Mouse (Mus musculus) megakaryocyte, embryonic 14.5 days (primary cell): ENCODE data around the gene Lcn5. TPM values are rescaled to one million over a fixed set of nuclear protein-coding genes. Genes with fewer than 3 reads are reported as not detected.
"Not testable (repeated sequence)": the region's sequence is repeated elsewhere in the genome, so short reads cannot be mapped to it uniquely, and the experiment has no call there.

Experiments used
- H3K27me3 ChIP-seq: replicated peaks from 2 replicates; pipeline ENCODE3; 2012; ENCODE audit warnings: inconsistent platforms
- H3K36me3 ChIP-seq: replicated peaks from 2 replicates; pipeline ENCODE3; 2012; ENCODE audit warnings: low read length, inconsistent platforms, mixed read lengths
- H3K4me1 ChIP-seq: 2 replicates; pipeline ENCODE4 v1.6.1; 2012; ENCODE audit warnings: inconsistent platforms
- H3K4me3 ChIP-seq: replicated peaks from 2 replicates; pipeline ENCODE3; 2012; ENCODE audit warnings: moderate library complexity, mild to moderate bottlenecking, inconsistent platforms
- H3K9me3 ChIP-seq: 2 replicates; pipeline ENCODE4 v1.6.1; 2012; ENCODE audit warnings: inconsistent platforms
- FLI1 ChIP-seq: IDR thresholded peaks from 2 replicates; pipeline ENCODE4 v1.6.1; 2012; ENCODE audit warnings: low read length, inconsistent platforms, mixed read lengths
- GATA1 ChIP-seq: IDR thresholded peaks from 3 replicates; pipeline ENCODE4 v1.6.1; 2012; ENCODE audit warnings: mixed read lengths, low read length, inconsistent platforms, borderline replicate concordance
- polyA plus RNA-seq: library from polyadenylated mRNA; stranded (reverse); fragments of >175 nt; gene quantifications from 2 replicates; pipeline ENCODE4 v1.2.3, GENCODE M21; 2012; ENCODE audit warnings: low replicate concordance; ENCODE audit not compliant: insufficient read depth

Lcn5 gene
- polyA plus RNA-seq, 1 experiment, result not detected

DNA sequence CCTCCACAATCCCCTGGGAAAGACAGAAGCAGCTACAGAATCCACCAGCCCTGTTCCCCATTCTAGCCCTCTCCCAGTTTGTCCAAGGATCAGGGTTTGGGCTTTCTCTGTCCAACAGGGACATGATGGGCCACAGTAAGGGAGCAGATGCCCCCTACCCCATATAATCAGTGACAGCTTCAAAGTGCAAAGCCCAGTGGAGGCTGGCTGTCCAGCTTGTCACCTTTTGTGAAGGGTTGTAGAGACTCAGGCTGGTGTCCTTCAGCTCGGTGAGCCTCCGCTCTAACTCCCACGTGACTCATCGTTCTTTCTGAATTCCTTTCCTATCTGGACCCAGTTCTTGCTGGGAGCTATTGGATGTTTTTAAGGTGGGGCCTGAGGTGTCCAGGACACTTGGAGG is 46.0 kb downstream of the Lcn5 start:
- H3K9me3 ChIP-seq, result no peaks in the 10 kb centered on the region
- H3K4me3 ChIP-seq, result no peak overlapping the region
- H3K27me3 ChIP-seq, result peaks cover 71% of the 10 kb centered on the region
- H3K4me1 ChIP-seq, result peaks cover 41% of the 10 kb centered on the region
- H3K36me3 ChIP-seq, result no peaks in the 10 kb centered on the region
- TF ChIP-seq GATA1, result no peak

GRCm38 (mm10) chr2:25706643-25707481 is 49.1 kb downstream of the Lcn5 start, which contains the start of gene Bmyc:
Gene Bmyc (plus strand): TSS chr2:25706739.
- H3K4me1 ChIP-seq, result peaks cover 33% of the 10 kb centered on the region
- no peaks in the 10 kb centered on the region for H3K9me3 ChIP-seq
- H3K4me3 ChIP-seq, result peak within 1 kb of the TSS; percentile 94
- H3K27me3 ChIP-seq, result peaks cover 57% of the 10 kb centered on the region
- H3K36me3 ChIP-seq, result no peaks in the 10 kb centered on the region
- no peak for TF ChIP-seq FLI1
- TF ChIP-seq GATA1, result no peak

GRCm38 (mm10) chr2:25708121-25708520 is 50.4 kb downstream of the Lcn5 start:
- no peak overlapping the region for H3K4me3 ChIP-seq
- peaks cover 23% of the 10 kb centered on the region for H3K4me1 ChIP-seq
- H3K36me3 ChIP-seq, result no peaks in the 10 kb centered on the region
- TF ChIP-seq FLI1 (no peak), GATA1 (no peak)
- no peaks in the 10 kb centered on the region for H3K9me3 ChIP-seq
- peaks cover 46% of the 10 kb centered on the region for H3K27me3 ChIP-seq

- H3K36me3 ChIP-seq, H3K4me3 ChIP-seq, H3K9me3 ChIP-seq: not testable (repeated sequence)
- Histone ChIP-seq H3K4me1 (peaks cover 17% of the 10 kb centered on the region), H3K27me3 (peaks cover 37% of the 10 kb centered on the region)
Measured at GRCm38 (mm10) chr2:25709056-25709455, 51.3 kb downstream of the Lcn5 start.

DNA sequence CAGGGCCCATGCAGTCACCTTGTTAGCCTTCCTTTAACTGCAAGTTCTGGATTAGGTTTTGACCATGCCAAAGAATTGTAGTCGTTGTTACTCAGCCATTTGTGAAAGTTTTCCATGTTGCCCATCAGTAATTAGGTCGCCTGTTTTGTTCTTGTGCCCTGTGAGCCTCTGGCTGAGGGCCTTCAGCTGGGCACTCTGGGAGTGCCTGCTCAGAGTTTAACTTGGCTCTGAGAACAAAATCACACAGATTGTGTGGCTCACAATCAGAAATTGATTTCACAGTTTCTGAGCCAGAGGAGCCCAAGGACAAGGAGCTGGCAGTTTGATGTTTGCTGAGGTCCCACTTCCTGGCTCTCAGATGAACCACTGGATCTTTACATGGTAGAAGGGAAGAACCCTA is 52.0 kb downstream of the Lcn5 start:
- H3K9me3 ChIP-seq, H3K36me3 ChIP-seq, H3K4me3 ChIP-seq: not testable (repeated sequence)
- Histone ChIP-seq H3K4me1 (peaks cover 17% of the 10 kb centered on the region), H3K27me3 (peaks cover 36% of the 10 kb centered on the region)

Other genes with a start within 250 kb of the Lcn5 start
- 4.3 TPM in 1 of 2 replicates, not detected in the other for gene Fut7, start 234.7 kb upstream of the Lcn5 start, polyA plus RNA-seq
- gene Abca2, start 229.2 kb upstream of the Lcn5 start, polyA plus RNA-seq, result 13.1 and 24.3 TPM in 2 replicates
- gene Clic3, start 201.1 kb upstream of the Lcn5 start, polyA plus RNA-seq, result not detected in 2 replicates
- gene Paxx, start 196.9 kb upstream of the Lcn5 start, polyA plus RNA-seq, result 51.1 and 52.3 TPM in 2 replicates
- not detected in 2 replicates for gene Ptgds, start 187.9 kb upstream of the Lcn5 start, polyA plus RNA-seq
- gene Lcn12, start 164.0 kb upstream of the Lcn5 start, polyA plus RNA-seq, result not detected in 2 replicates
- 46.2 and 91.1 TPM in 2 replicates for gene Fbxw5, start 157.2 kb upstream of the Lcn5 start, polyA plus RNA-seq
- 0.43 TPM in 1 of 2 replicates, not detected in the other for gene C8g, start 156.2 kb upstream of the Lcn5 start, polyA plus RNA-seq
- 0.78 and 7.0 TPM in 2 replicates for gene Traf2, start 111.0 kb upstream of the Lcn5 start, polyA plus RNA-seq
- gene Edf1, start 100.1 kb upstream of the Lcn5 start, polyA plus RNA-seq, result 316 and 1,404 TPM in 2 replicates
- gene Mamdc4, start 83.1 kb upstream of the Lcn5 start, polyA plus RNA-seq, result 0.75 TPM in 1 of 2 replicates, not detected in the other
- 4.7 TPM in 1 of 2 replicates, not detected in the other for gene Phpt1, start 82.7 kb upstream of the Lcn5 start, polyA plus RNA-seq
- gene Ajm1, start 76.2 kb upstream of the Lcn5 start, polyA plus RNA-seq, result 0.44 and 0.85 TPM in 2 replicates
- gene Rabl6, start 49.4 kb upstream of the Lcn5 start, polyA plus RNA-seq, result 36.6 and 58.2 TPM in 2 replicates
- gene Ccdc183, start 40.3 kb upstream of the Lcn5 start, polyA plus RNA-seq, result 0.15 TPM in 1 of 2 replicates, not detected in the other
- 0.94 TPM in 1 of 2 replicates, not detected in the other for gene Tmem141, start 35.9 kb upstream of the Lcn5 start, polyA plus RNA-seq
- 0.49 TPM in 1 of 2 replicates, not detected in the other for gene Fcna, start 29.9 kb upstream of the Lcn5 start, polyA plus RNA-seq
- gene Lcn8, start 4.8 kb upstream of the Lcn5 start, polyA plus RNA-seq, result not detected in 2 replicates
- not detected in 2 replicates for gene Lcn6, start 18.8 kb downstream of the Lcn5 start, polyA plus RNA-seq
- gene Lcn10, start 24.8 kb downstream of the Lcn5 start, polyA plus RNA-seq, result not detected in 2 replicates
- not detected in 2 replicates for gene Obp2a, start 42.1 kb downstream of the Lcn5 start, polyA plus RNA-seq
- gene Bmyc, start 48.8 kb downstream of the Lcn5 start, polyA plus RNA-seq, result 55.7 and 68.2 TPM in 2 replicates
- gene Obp2b, start 79.1 kb downstream of the Lcn5 start, polyA plus RNA-seq, result not detected in 2 replicates
- gene Lcn3, start 107.6 kb downstream of the Lcn5 start, polyA plus RNA-seq, result not detected in 2 replicates
- gene Lcn11, start 119.1 kb downstream of the Lcn5 start, polyA plus RNA-seq, result not detected in 2 replicates
- not detected in 2 replicates for gene Gm13539, start 124.3 kb downstream of the Lcn5 start, polyA plus RNA-seq
- not detected in 2 replicates for gene Glt6d1, start 157.9 kb downstream of the Lcn5 start, polyA plus RNA-seq
- gene Lcn9, start 165.2 kb downstream of the Lcn5 start, polyA plus RNA-seq, result not detected in 2 replicates
- not detected in 2 replicates for gene Sohlh1, start 189.3 kb downstream of the Lcn5 start, polyA plus RNA-seq
- not detected in 2 replicates for gene Kcnt1, start 205.8 kb downstream of the Lcn5 start, polyA plus RNA-seq